Mouse (Mus musculus): ENCODE measurements around the gene Tmem198b. TPM values are rescaled to one million over a fixed set of nuclear protein-coding genes. Genes with fewer than 3 reads are reported as not detected.

Tmem198b gene
- total RNA-seq, 2 experiments from 2014 or later: 18.0 to 19.5 TPM

GRCm38 (mm10) chr10:128802956-128803355, 1.2 kb downstream of the Tmem198b start:
- no peak for DNase-seq (ENCODE audit: low spot score in 2 of 2)

- DNase-seq (ENCODE audit: low spot score in 2 of 2): no peak
These were observed 2.1 kb downstream of the Tmem198b start for GRCm38 (mm10) chr10:128801981-128802495.

- no peak for DNase-seq (ENCODE audit: low spot score in 2 of 2)
These were observed 5.5 kb downstream of the Tmem198b start for GRCm38 (mm10) chr10:128798676-128799075.

GRCm38 (mm10) chr10:128795581-128795980, 8.6 kb downstream of the Tmem198b start:
- no peak for DNase-seq (ENCODE audit: low spot score in 2 of 2)

GRCm38 (mm10) chr10:128794391-128794790, 9.8 kb downstream of the Tmem198b start:
- no peak for DNase-seq (ENCODE audit: low spot score in 2 of 2)

- no peak for DNase-seq (ENCODE audit: low spot score in 2 of 2)
These were observed 10.9 kb downstream of the Tmem198b start for GRCm38 (mm10) chr10:128793258-128793657.

GRCm38 (mm10) chr10:128792041-128792440, 12.1 kb downstream of the Tmem198b start:
- DNase-seq (ENCODE audit: low spot score in 2 of 2): no peak

- no peak for DNase-seq (ENCODE audit: low spot score in 2 of 2)
These were observed 13.6 kb downstream of the Tmem198b start, which contains the start of gene Mmp19 for GRCm38 (mm10) chr10:128790398-128791124. TSS of gene Mmp19 (plus strand) at chr10:128790910.

GRCm38 (mm10) chr10:128780200-128780599, 24.0 kb downstream of the Tmem198b start:
- DNase-seq (ENCODE audit: low spot score in 2 of 2): no peak

- no peak for DNase-seq (ENCODE audit: low spot score in 2 of 2)
These were observed 25.0 kb downstream of the Tmem198b start for GRCm38 (mm10) chr10:128779011-128779795.

- DNase-seq (ENCODE audit: low spot score in 2 of 2): no peak
These were observed 25.7 kb downstream of the Tmem198b start for GRCm38 (mm10) chr10:128778441-128778840.

- DNase-seq (ENCODE audit: low spot score in 2 of 2): no peak
These were observed 30.5 kb downstream of the Tmem198b start for GRCm38 (mm10) chr10:128773685-128774084.

GRCm38 (mm10) chr10:128772895-128773294, 31.3 kb downstream of the Tmem198b start:
- no peak for DNase-seq (ENCODE audit: low spot score in 2 of 2)

Other genes with a start within 250 kb of the Tmem198b start
- gene Pa2g4, start 238.4 kb downstream of the Tmem198b start, total RNA-seq (2021): 100 to 1,000 TPM; 112 to 119 TPM
- gene Erbb3, start 214.7 kb downstream of the Tmem198b start, total RNA-seq (2021): 10 to 100 TPM in 1 of 2 experiments, 1 to 10 TPM in 1; 8.9 to 10.9 TPM
- 100 to 1,000 TPM; 935 to 938 TPM for gene Rps26, start 177.6 kb downstream of the Tmem198b start, total RNA-seq (2021)
- gene Ikzf4, start 158.4 kb downstream of the Tmem198b start, total RNA-seq (2021): 1 to 10 TPM; 3.8 to 4.1 TPM
- 10 to 100 TPM; 18.7 to 22.7 TPM for gene Suox, start 130.3 kb downstream of the Tmem198b start, total RNA-seq (2021)
- 100 to 1,000 TPM; 113 to 115 TPM for gene Rab5b, start 108.1 kb downstream of the Tmem198b start, total RNA-seq (2021)
- 1 to 10 TPM; 2.0 to 2.6 TPM for gene Pmel, start 100.2 kb downstream of the Tmem198b start, total RNA-seq (2021)
- 10 to 100 TPM; 46.8 to 50.3 TPM for gene Cdk2, start 99.3 kb downstream of the Tmem198b start, total RNA-seq (2021)
- 10 to 100 TPM; 10.9 to 11.8 TPM for gene Dgka, start 59.5 kb downstream of the Tmem198b start, total RNA-seq (2021)
- gene Pym1, start 56.5 kb downstream of the Tmem198b start, total RNA-seq (2021): 10 to 100 TPM; 39.7 to 40.1 TPM
- 10 to 100 TPM; 23.8 to 29.2 TPM for gene Mmp19, start 13.5 kb downstream of the Tmem198b start, total RNA-seq (2021)
- gene Dnajc14, start 308 bp downstream of the Tmem198b start, total RNA-seq (2021): 10 to 100 TPM; 76.6 to 80.8 TPM
- gene Sarnp, start 13.0 kb upstream of the Tmem198b start, total RNA-seq (2021): 10 to 100 TPM; 52.2 to 64.4 TPM
- 10 to 100 TPM; 31.6 to 32.4 TPM for gene Ormdl2, start 17.3 kb upstream of the Tmem198b start, total RNA-seq (2021)
- 1 to 10 TPM; 5.1 to 8.9 TPM for gene Gdf11, start 87.3 kb upstream of the Tmem198b start, total RNA-seq (2021)
- 100 to 1,000 TPM; 304 to 317 TPM for gene Cd63, start 96.6 kb upstream of the Tmem198b start, total RNA-seq (2021)
- gene Rdh5, start 118.5 kb upstream of the Tmem198b start, total RNA-seq (2021): 10 to 100 TPM; 13.5 to 24.2 TPM
- 100 to 1,000 TPM; 158 to 168 TPM for gene Bloc1s1, start 119.7 kb upstream of the Tmem198b start, total RNA-seq (2021)
- gene Itga7, start 129.4 kb upstream of the Tmem198b start, total RNA-seq (2021): 10 to 100 TPM; 13.9 to 17.2 TPM
- 10 to 100 TPM in 1 of 2 experiments, 1 to 10 TPM in 1; 5.4 to 10.0 TPM for gene Mettl7b, start 156.6 kb upstream of the Tmem198b start, total RNA-seq (2021)
- gene Olfr9, start 185.1 kb upstream of the Tmem198b start, total RNA-seq (2021): not detected
- not detected for gene Olfr763, start 206.4 kb upstream of the Tmem198b start, total RNA-seq (2021)
- gene Olfr764-ps1, start 235.5 kb upstream of the Tmem198b start, total RNA-seq (2021): not detected
- gene Olfr765, start 245.6 kb upstream of the Tmem198b start, total RNA-seq (2021): not detected